In genomic region chr19:10897491-10897890, GRCm38 (mm10) we compare ENCODE assay signal across 18 mouse cellular contexts. TPM values are rescaled to one million over a fixed set of nuclear protein-coding genes. Genes with fewer than 3 reads are reported as not detected.
DNase-seq lines count a peak whose midpoint lies in the region; ATAC-seq and TF ChIP-seq lines count a peak whose summit lies in the region.
"Had no signal": no experiment of that assay in that cellular context is flagged by ENCODE, and none has a peak within 500 bp of the region (broad histone marks: within the 10 kb centered on the region; RNA-seq: fewer than 3 reads in every experiment).

No protein-coding gene starts in this region.

- H3K4me3 ChIP-seq in forebrain, embryonic 12.5 days (replicated peaks): no peak overlapping the region
- no peak overlapping the region for H3K4me3 ChIP-seq in forebrain, embryonic 15.5 days
- H3K4me3 ChIP-seq in hindbrain, embryonic 13.5 days: no peak overlapping the region
- no peak overlapping the region for H3K4me3 ChIP-seq in hindbrain, postnatal 0 days (ENCODE audit: low read length)
- H3K4me3 ChIP-seq in midbrain, postnatal 0 days (ENCODE audit: low read depth, low read length): no peak overlapping the region
- H3K4me3 ChIP-seq in midbrain, embryonic 16.5 days (ENCODE audit: low read depth, low read length): no peak overlapping the region
- H3K4me3 ChIP-seq in liver, embryonic 14.5 days (ENCODE audit: insufficient read depth in 1 of 2, low read depth in 2 of 2, low read length in 2 of 2): no peak overlapping the region
- no peak overlapping the region for H3K4me3 ChIP-seq in hindbrain, embryonic 11.5 days (ENCODE audit: low read depth, low read length)

- H3K27me3 ChIP-seq in forebrain, embryonic 12.5 days: no peaks in the 10 kb centered on the region
- no peaks in the 10 kb centered on the region for H3K27me3 ChIP-seq in forebrain, embryonic 15.5 days
- H3K27me3 ChIP-seq in hindbrain, embryonic 13.5 days: no peaks in the 10 kb centered on the region
- H3K27me3 ChIP-seq in hindbrain, postnatal 0 days (ENCODE audit: insufficient read depth, low read length): no peaks in the 10 kb centered on the region
- no peaks in the 10 kb centered on the region for H3K27me3 ChIP-seq in midbrain, postnatal 0 days (ENCODE audit: insufficient read depth, low read length)
- H3K27me3 ChIP-seq in midbrain, embryonic 16.5 days (ENCODE audit: control insufficient read depth, insufficient read depth, low read depth, low read length): no peaks in the 10 kb centered on the region
- H3K27me3 ChIP-seq in liver, embryonic 14.5 days (ENCODE audit: control insufficient read depth, insufficient read depth, low read length): no peaks in the 10 kb centered on the region
- no peaks in the 10 kb centered on the region for H3K27me3 ChIP-seq in hindbrain, embryonic 11.5 days (ENCODE audit: control insufficient read depth, insufficient read depth, low read length)
- H3K27me3 ChIP-seq: limb, embryonic 15.5 days had no signal

- WGBS in forebrain, embryonic 12.5 days: 92% methylated on average over 8 of the region's 8 CpGs
- WGBS in forebrain, embryonic 15.5 days: 93% methylated on average over 8 of the region's 8 CpGs
- 89% methylated on average over 8 of the region's 8 CpGs for WGBS in hindbrain, embryonic 13.5 days
- 87% methylated on average over 8 of the region's 8 CpGs for WGBS in hindbrain, postnatal 0 days
- 83% methylated on average over 8 of the region's 8 CpGs for WGBS in midbrain, postnatal 0 days
- 90% methylated on average over 7 of the region's 8 CpGs for WGBS in midbrain, embryonic 16.5 days
- WGBS in liver, embryonic 14.5 days (ENCODE audit: insufficient replicate concordance): 68% methylated on average over 8 of the region's 8 CpGs
- 88% methylated on average over 8 of the region's 8 CpGs for WGBS in hindbrain, embryonic 11.5 days

- 0 out of 2 replicates have a peak overlapping the region, but pooled peaks have one; percentile 86 for H3K4me2 ChIP-seq in forebrain, embryonic 12.5 days
- no peak overlapping the region for H3K4me2 ChIP-seq in forebrain, embryonic 15.5 days (replicated peaks)
- no peak overlapping the region for H3K4me2 ChIP-seq in hindbrain, embryonic 13.5 days
- no peak overlapping the region for H3K4me2 ChIP-seq in hindbrain, postnatal 0 days (ENCODE audit: low read depth, low read length)
- H3K4me2 ChIP-seq in midbrain, postnatal 0 days (ENCODE audit: low read depth, low read length, poor library complexity, severe bottlenecking): no peak overlapping the region
- no peak overlapping the region for H3K4me2 ChIP-seq in midbrain, embryonic 16.5 days (ENCODE audit: low read length)
- peak overlapping the region; percentile 81; the same call in 1 of the 2 replicates for H3K4me2 ChIP-seq in liver, embryonic 14.5 days (ENCODE audit: low read depth)
- H3K4me2 ChIP-seq in hindbrain, embryonic 11.5 days (replicated peaks; ENCODE audit: low read depth, low read length): no peak overlapping the region

- ATAC-seq in forebrain, embryonic 12.5 days (ENCODE audit: low FRiP score): no peak
- ATAC-seq in forebrain, embryonic 15.5 days (replicated peaks): no peak
- no peak for ATAC-seq in hindbrain, embryonic 13.5 days (ENCODE audit: low FRiP score)
- ATAC-seq in hindbrain, postnatal 0 days: no peak
- no peak for ATAC-seq in midbrain, postnatal 0 days (ENCODE audit: low FRiP score)
- no peak for ATAC-seq in midbrain, embryonic 16.5 days
- no peak for ATAC-seq in liver, embryonic 14.5 days (ENCODE audit: insufficient read depth)
- no peak for ATAC-seq in hindbrain, embryonic 11.5 days (ENCODE audit: low FRiP score)
- ATAC-seq: forebrain, postnatal 0 days had no signal

- H3K9me3 ChIP-seq in forebrain, embryonic 12.5 days: no peaks in the 10 kb centered on the region
- H3K9me3 ChIP-seq in forebrain, embryonic 15.5 days: no peaks in the 10 kb centered on the region
- no peaks in the 10 kb centered on the region for H3K9me3 ChIP-seq in hindbrain, embryonic 13.5 days
- no peaks in the 10 kb centered on the region for H3K9me3 ChIP-seq in hindbrain, postnatal 0 days (ENCODE audit: low read length)
- no peaks in the 10 kb centered on the region for H3K9me3 ChIP-seq in midbrain, postnatal 0 days (ENCODE audit: low read length)
- no peaks in the 10 kb centered on the region for H3K9me3 ChIP-seq in midbrain, embryonic 16.5 days (replicated peaks; ENCODE audit: control insufficient read depth, low read length, poor library complexity, severe bottlenecking)
- H3K9me3 ChIP-seq in liver, embryonic 14.5 days (ENCODE audit: control insufficient read depth, low read length): no peaks in the 10 kb centered on the region
- no peaks in the 10 kb centered on the region for H3K9me3 ChIP-seq in hindbrain, embryonic 11.5 days (ENCODE audit: control insufficient read depth, low read length)
- H3K9me3 ChIP-seq: limb, embryonic 15.5 days had no signal

- no peak overlapping the region for H3K9ac ChIP-seq in forebrain, embryonic 12.5 days
- H3K9ac ChIP-seq in forebrain, embryonic 15.5 days (replicated peaks): no peak overlapping the region
- peak overlapping the region; percentile 94; the same call in 1 of the 2 replicates for H3K9ac ChIP-seq in hindbrain, embryonic 13.5 days
- no peak overlapping the region for H3K9ac ChIP-seq in hindbrain, postnatal 0 days (replicated peaks; ENCODE audit: low read length)
- 0 out of 2 replicates have a peak overlapping the region, but pooled peaks have one; percentile 96 for H3K9ac ChIP-seq in midbrain, postnatal 0 days (replicated peaks; ENCODE audit: low read length, poor library complexity, severe bottlenecking)
- H3K9ac ChIP-seq in midbrain, embryonic 16.5 days (ENCODE audit: low read depth, low read length): no peak overlapping the region
- no peak overlapping the region for H3K9ac ChIP-seq in liver, embryonic 14.5 days (replicated peaks)
- H3K9ac ChIP-seq in hindbrain, embryonic 11.5 days (ENCODE audit: low read depth, low read length): no peak overlapping the region
- H3K9ac ChIP-seq: hindbrain, embryonic 14.5 days; limb, embryonic 15.5 days had no signal

- no peak for DNase-seq in hindbrain, postnatal 0 days (ENCODE audit: low spot score)
- DNase-seq in midbrain, postnatal 0 days (ENCODE audit: low spot score): no peak
- no peak for DNase-seq in liver, embryonic 14.5 days (ENCODE audit: low read depth in 3 of 3, low spot score in 3 of 3)
- DNase-seq in hindbrain, embryonic 11.5 days (ENCODE audit: low spot score): no peak
- DNase-seq: cerebellum, adult 2 months; forebrain, postnatal 0 days; gastrocnemius, postnatal 10 days; kidney, adult 8-10 months; midbrain, embryonic 14.5 days had no signal

- H3K27ac ChIP-seq in forebrain, embryonic 12.5 days: no peak overlapping the region
- no peak overlapping the region for H3K27ac ChIP-seq in forebrain, embryonic 15.5 days (replicated peaks)
- H3K27ac ChIP-seq in hindbrain, embryonic 13.5 days: no peak overlapping the region
- H3K27ac ChIP-seq in hindbrain, postnatal 0 days: no peak overlapping the region
- no peak overlapping the region for H3K27ac ChIP-seq in midbrain, postnatal 0 days (ENCODE audit: low read depth, low read length)
- no peak overlapping the region for H3K27ac ChIP-seq in midbrain, embryonic 16.5 days (ENCODE audit: low read length)
- H3K27ac ChIP-seq in liver, embryonic 14.5 days: no peak overlapping the region
- H3K27ac ChIP-seq in hindbrain, embryonic 11.5 days (ENCODE audit: low read depth, low read length): no peak overlapping the region
- H3K27ac ChIP-seq: hindbrain, embryonic 14.5 days; limb, embryonic 15.5 days had no signal

- peaks cover 56% of the 10 kb centered on the region for H3K36me3 ChIP-seq in forebrain, embryonic 12.5 days (replicated peaks)
- H3K36me3 ChIP-seq in forebrain, embryonic 15.5 days: peaks cover 49% of the 10 kb centered on the region
- peaks cover 50% of the 10 kb centered on the region for H3K36me3 ChIP-seq in hindbrain, embryonic 13.5 days
- peaks cover 47% of the 10 kb centered on the region for H3K36me3 ChIP-seq in hindbrain, postnatal 0 days (ENCODE audit: insufficient read depth, low read length)
- peaks cover 38% of the 10 kb centered on the region for H3K36me3 ChIP-seq in midbrain, postnatal 0 days (ENCODE audit: insufficient read depth, low read length)
- peaks cover 40% of the 10 kb centered on the region for H3K36me3 ChIP-seq in midbrain, embryonic 16.5 days (ENCODE audit: control insufficient read depth, insufficient read depth, low read length)
- peaks cover 30% of the 10 kb centered on the region for H3K36me3 ChIP-seq in liver, embryonic 14.5 days (replicated peaks; ENCODE audit: control insufficient read depth, insufficient read depth, low read depth)
- H3K36me3 ChIP-seq in hindbrain, embryonic 11.5 days (ENCODE audit: control insufficient read depth, insufficient read depth, low read length): peaks cover 8% of the 10 kb centered on the region; the same call in 1 of the 2 replicates

- peaks cover 20% of the 10 kb centered on the region for H3K4me1 ChIP-seq in forebrain, embryonic 12.5 days
- peaks cover 19% of the 10 kb centered on the region for H3K4me1 ChIP-seq in forebrain, embryonic 15.5 days
- H3K4me1 ChIP-seq in hindbrain, embryonic 13.5 days (replicated peaks): peaks cover 26% of the 10 kb centered on the region
- H3K4me1 ChIP-seq in hindbrain, postnatal 0 days (ENCODE audit: insufficient read depth, low read length): peaks cover 13% of the 10 kb centered on the region; the same call in 1 of the 2 replicates
- peaks cover 5% of the 10 kb centered on the region for H3K4me1 ChIP-seq in midbrain, postnatal 0 days (ENCODE audit: insufficient read depth, low read length)
- H3K4me1 ChIP-seq in midbrain, embryonic 16.5 days (ENCODE audit: control insufficient read depth, insufficient read depth, low read length): peaks cover 14% of the 10 kb centered on the region
- H3K4me1 ChIP-seq in liver, embryonic 14.5 days (replicated peaks; ENCODE audit: control insufficient read depth in 2 of 2, insufficient read depth in 2 of 2, low read length in 1 of 2): peaks cover 8 to 17% of the 10 kb centered on the region in 2 experiments
- no peaks in the 10 kb centered on the region; the same call in 1 of the 2 replicates for H3K4me1 ChIP-seq in hindbrain, embryonic 11.5 days (replicated peaks; ENCODE audit: control insufficient read depth, insufficient read depth, low read length)

- no peak for TF ChIP-seq EP300 in liver, embryonic 14.5 days (IDR thresholded peaks at IDR 0.05; ENCODE audit: low read depth)

- TF ChIP-seq CTCF in hindbrain, postnatal 0 days (IDR thresholded peaks at IDR 0.05; ENCODE audit: low read depth): no peak
- no peak for TF ChIP-seq CTCF in midbrain, postnatal 0 days (IDR thresholded peaks at IDR 0.05)
- TF ChIP-seq CTCF in liver, embryonic 14.5 days (IDR thresholded peaks at IDR 0.05; ENCODE audit: low read depth): no peak

RNA-seq across cellular contexts. Expression of gene Prpf19, which starts 2.5 kb away (rescaled TPM):
- 43.3 and 49.6 TPM in 2 replicates for polyA plus RNA-seq in forebrain, embryonic 12.5 days (2016; fragmentation: Nextera tagmentation; extraction: Ambion mirVana)
- 42.2 and 52.4 TPM in 2 replicates for polyA plus RNA-seq in forebrain, embryonic 15.5 days (2015; fragmentation: Nextera tagmentation; extraction: Ambion mirVana)
- 40.2 and 42.9 TPM in 2 replicates for polyA plus RNA-seq in hindbrain, embryonic 13.5 days (2015; fragmentation: Nextera tagmentation; extraction: Ambion mirVana)
- total RNA-seq in hindbrain, postnatal 0 days (2014; rRNA removed): 351 and 368 TPM in 2 replicates
- polyA plus RNA-seq in hindbrain, postnatal 0 days (2015; fragmentation: Nextera tagmentation; extraction: Ambion mirVana): 37.5 and 40.3 TPM in 2 replicates
- total RNA-seq in midbrain, postnatal 0 days (2014; rRNA removed): 281 and 298 TPM in 2 replicates
- 37.8 and 38.1 TPM in 2 replicates for polyA plus RNA-seq in midbrain, postnatal 0 days (2015; fragmentation: Nextera tagmentation; extraction: Ambion mirVana)
- polyA plus RNA-seq in midbrain, embryonic 16.5 days (2015; fragmentation: Nextera tagmentation; extraction: Ambion mirVana): 38.9 and 40.1 TPM in 2 replicates
- 108 and 117 TPM in 2 replicates for polyA plus RNA-seq in liver, embryonic 14.5 days (2012; rRNA removed)
- polyA plus RNA-seq in liver, embryonic 14.5 days (2014; fragmentation: Nextera tagmentation; extraction: Ambion mirVana): 15.7 and 19.1 TPM in 2 replicates
- polyA plus RNA-seq in hindbrain, embryonic 11.5 days (2014; fragmentation: Nextera tagmentation; extraction: Ambion mirVana): 50.4 and 58.6 TPM in 2 replicates

RNA-seq across cellular contexts. Expression of gene Tmem109, which starts 15.7 kb away (rescaled TPM):
- 35.6 and 36.6 TPM in 2 replicates for polyA plus RNA-seq in forebrain, embryonic 12.5 days (2016; fragmentation: Nextera tagmentation; extraction: Ambion mirVana)
- 39.9 and 40.2 TPM in 2 replicates for polyA plus RNA-seq in forebrain, embryonic 15.5 days (2015; fragmentation: Nextera tagmentation; extraction: Ambion mirVana)
- 34.2 and 34.3 TPM in 2 replicates for polyA plus RNA-seq in hindbrain, embryonic 13.5 days (2015; fragmentation: Nextera tagmentation; extraction: Ambion mirVana)
- total RNA-seq in hindbrain, postnatal 0 days (2014; rRNA removed): 25.3 and 27.9 TPM in 2 replicates
- 35.1 and 37.4 TPM in 2 replicates for polyA plus RNA-seq in hindbrain, postnatal 0 days (2015; fragmentation: Nextera tagmentation; extraction: Ambion mirVana)
- total RNA-seq in midbrain, postnatal 0 days (2014; rRNA removed): 21.3 and 22.9 TPM in 2 replicates
- 39.2 and 39.3 TPM in 2 replicates for polyA plus RNA-seq in midbrain, postnatal 0 days (2015; fragmentation: Nextera tagmentation; extraction: Ambion mirVana)
- 47.0 TPM in 2 replicates for polyA plus RNA-seq in midbrain, embryonic 16.5 days (2015; fragmentation: Nextera tagmentation; extraction: Ambion mirVana)
- 10.9 and 11.1 TPM in 2 replicates for polyA plus RNA-seq in liver, embryonic 14.5 days (2012; rRNA removed)
- 16.1 and 16.5 TPM in 2 replicates for polyA plus RNA-seq in liver, embryonic 14.5 days (2014; fragmentation: Nextera tagmentation; extraction: Ambion mirVana)
- polyA plus RNA-seq in hindbrain, embryonic 11.5 days (2014; fragmentation: Nextera tagmentation; extraction: Ambion mirVana): 44.1 and 44.9 TPM in 2 replicates

RNA-seq across cellular contexts. Expression of gene Zp1, which starts 22.9 kb away (rescaled TPM):
- polyA plus RNA-seq in forebrain, embryonic 12.5 days (2016; fragmentation: Nextera tagmentation; extraction: Ambion mirVana): not detected in 2 replicates
- polyA plus RNA-seq in forebrain, embryonic 15.5 days (2015; fragmentation: Nextera tagmentation; extraction: Ambion mirVana): 0.22 and 0.33 TPM in 2 replicates
- not detected in 2 replicates for polyA plus RNA-seq in hindbrain, embryonic 13.5 days (2015; fragmentation: Nextera tagmentation; extraction: Ambion mirVana)
- total RNA-seq in hindbrain, postnatal 0 days (2014; rRNA removed): 1.2 TPM in 1 of 2 replicates, not detected in the other
- polyA plus RNA-seq in hindbrain, postnatal 0 days (2015; fragmentation: Nextera tagmentation; extraction: Ambion mirVana): 0.50 and 0.60 TPM in 2 replicates
- total RNA-seq in midbrain, postnatal 0 days (2014; rRNA removed): 0.14 and 0.82 TPM in 2 replicates
- 0.98 and 1.4 TPM in 2 replicates for polyA plus RNA-seq in midbrain, postnatal 0 days (2015; fragmentation: Nextera tagmentation; extraction: Ambion mirVana)
- polyA plus RNA-seq in midbrain, embryonic 16.5 days (2015; fragmentation: Nextera tagmentation; extraction: Ambion mirVana): 0.58 and 0.89 TPM in 2 replicates
- not detected in 2 replicates for polyA plus RNA-seq in liver, embryonic 14.5 days (2012; rRNA removed)
- not detected in 2 replicates for polyA plus RNA-seq in liver, embryonic 14.5 days (2014; fragmentation: Nextera tagmentation; extraction: Ambion mirVana)
- not detected in 2 replicates for polyA plus RNA-seq in hindbrain, embryonic 11.5 days (2014; fragmentation: Nextera tagmentation; extraction: Ambion mirVana)
- total RNA-seq: layer of hippocampus, adult 8-10 months had no signal
- polyA plus RNA-seq: C2C12; cerebellum, adult 2 months; cortical plate, adult 2 months; limb, embryonic 15.5 days had no signal

RNA-seq across cellular contexts. Expression of gene Tmem132a, which starts 27.8 kb away (rescaled TPM):
- 115 and 126 TPM in 2 replicates for polyA plus RNA-seq in forebrain, embryonic 12.5 days (2016; fragmentation: Nextera tagmentation; extraction: Ambion mirVana)
- polyA plus RNA-seq in forebrain, embryonic 15.5 days (2015; fragmentation: Nextera tagmentation; extraction: Ambion mirVana): 166 and 173 TPM in 2 replicates
- 174 and 180 TPM in 2 replicates for polyA plus RNA-seq in hindbrain, embryonic 13.5 days (2015; fragmentation: Nextera tagmentation; extraction: Ambion mirVana)
- 358 and 359 TPM in 2 replicates for total RNA-seq in hindbrain, postnatal 0 days (2014; rRNA removed)
- polyA plus RNA-seq in hindbrain, postnatal 0 days (2015; fragmentation: Nextera tagmentation; extraction: Ambion mirVana): 131 and 141 TPM in 2 replicates
- total RNA-seq in midbrain, postnatal 0 days (2014; rRNA removed): 403 and 429 TPM in 2 replicates
- polyA plus RNA-seq in midbrain, postnatal 0 days (2015; fragmentation: Nextera tagmentation; extraction: Ambion mirVana): 207 and 213 TPM in 2 replicates
- polyA plus RNA-seq in midbrain, embryonic 16.5 days (2015; fragmentation: Nextera tagmentation; extraction: Ambion mirVana): 242 and 267 TPM in 2 replicates
- 2.5 and 2.8 TPM in 2 replicates for polyA plus RNA-seq in liver, embryonic 14.5 days (2012; rRNA removed)
- 1.6 and 2.2 TPM in 2 replicates for polyA plus RNA-seq in liver, embryonic 14.5 days (2014; fragmentation: Nextera tagmentation; extraction: Ambion mirVana)
- polyA plus RNA-seq in hindbrain, embryonic 11.5 days (2014; fragmentation: Nextera tagmentation; extraction: Ambion mirVana): 56.2 and 61.3 TPM in 2 replicates

RNA-seq across cellular contexts. Expression of gene Ptgdr2, which starts 39.5 kb away (rescaled TPM):
- polyA plus RNA-seq in forebrain, embryonic 12.5 days (2016; fragmentation: Nextera tagmentation; extraction: Ambion mirVana): 0.08 TPM in 1 of 2 replicates, not detected in the other
- 0.06 and 0.20 TPM in 2 replicates for polyA plus RNA-seq in forebrain, embryonic 15.5 days (2015; fragmentation: Nextera tagmentation; extraction: Ambion mirVana)
- polyA plus RNA-seq in hindbrain, embryonic 13.5 days (2015; fragmentation: Nextera tagmentation; extraction: Ambion mirVana): 0.19 and 0.22 TPM in 2 replicates
- 0.47 and 1.1 TPM in 2 replicates for total RNA-seq in hindbrain, postnatal 0 days (2014; rRNA removed)
- polyA plus RNA-seq in hindbrain, postnatal 0 days (2015; fragmentation: Nextera tagmentation; extraction: Ambion mirVana): 0.11 and 0.16 TPM in 2 replicates
- total RNA-seq in midbrain, postnatal 0 days (2014; rRNA removed): 1.0 and 1.4 TPM in 2 replicates
- polyA plus RNA-seq in midbrain, postnatal 0 days (2015; fragmentation: Nextera tagmentation; extraction: Ambion mirVana): 0.09 and 0.16 TPM in 2 replicates
- polyA plus RNA-seq in midbrain, embryonic 16.5 days (2015; fragmentation: Nextera tagmentation; extraction: Ambion mirVana): 0.09 and 0.14 TPM in 2 replicates
- 0.02 and 0.04 TPM in 2 replicates for polyA plus RNA-seq in liver, embryonic 14.5 days (2012; rRNA removed)
- 0.05 and 0.09 TPM in 2 replicates for polyA plus RNA-seq in liver, embryonic 14.5 days (2014; fragmentation: Nextera tagmentation; extraction: Ambion mirVana)
- polyA plus RNA-seq in hindbrain, embryonic 11.5 days (2014; fragmentation: Nextera tagmentation; extraction: Ambion mirVana): 0.10 TPM in 1 of 2 replicates, not detected in the other
- polyA plus RNA-seq: limb, embryonic 15.5 days had no signal

Comparison
In these comparisons a context has a peak if more than half of its experiments do, and no peak if none do; other contexts are left out.
1. H3K4me2 ChIP-seq: peak in forebrain, embryonic 12.5 days (single experiment) and liver, embryonic 14.5 days (single experiment); none in forebrain, embryonic 15.5 days (single experiment), hindbrain, embryonic 13.5 days (single experiment), hindbrain, postnatal 0 days (single experiment), midbrain, postnatal 0 days (single experiment), midbrain, embryonic 16.5 days (single experiment) and hindbrain, embryonic 11.5 days (single experiment).
2. H3K9ac ChIP-seq: peak in hindbrain, embryonic 13.5 days (single experiment) and midbrain, postnatal 0 days (single experiment); none in forebrain, embryonic 12.5 days (single experiment), forebrain, embryonic 15.5 days (single experiment), hindbrain, postnatal 0 days (single experiment), midbrain, embryonic 16.5 days (single experiment), liver, embryonic 14.5 days (single experiment) and hindbrain, embryonic 11.5 days (single experiment).